Mouse (Mus musculus): ENCODE data around the gene Wwox.

DNA sequence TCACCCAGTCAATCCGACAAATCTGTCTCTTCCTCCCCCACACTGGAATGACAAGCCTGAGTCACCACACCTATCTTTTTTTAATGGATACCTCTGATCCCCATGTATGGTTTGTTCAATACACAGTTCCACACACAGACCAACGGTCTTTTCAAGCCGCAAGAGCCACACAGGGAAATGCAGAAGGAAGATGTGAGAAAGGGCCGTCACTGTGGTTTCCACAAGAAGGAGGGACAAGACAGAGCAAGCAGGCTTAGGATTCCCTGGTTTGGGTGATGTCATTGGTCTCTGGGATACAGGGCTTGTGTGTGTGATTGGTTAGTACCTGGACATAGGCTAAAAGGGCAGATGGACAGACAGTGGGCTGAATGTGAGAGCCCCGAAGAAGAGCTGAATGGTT is 371.0 kb downstream of the Wwox start:
- TF ChIP-seq GATA1 (IDR thresholded peaks at IDR 0.05; ENCODE audit: borderline replicate concordance, low read length) (no peak), FLI1 (IDR thresholded peaks at IDR 0.05; ENCODE audit: low read length) (no peak)

All from megakaryocyte, embryonic 14.5 days (primary cell).